Mouse (Mus musculus) C2C12 (cell line): ENCODE measurements around the gene Pqbp1. TPM values are rescaled to one million over a fixed set of nuclear protein-coding genes. Genes with fewer than 3 reads are reported as not detected.

ENCODE experiments used
- H3K27me3 ChIP-seq: one replicate; pipeline ENCODE4 v1.6.1; 2011; ENCODE audit not compliant: control insufficient read depth, insufficient read depth, insufficient read length
- H3K36me3 ChIP-seq: one replicate; pipeline ENCODE4 v1.6.1; 2011; ENCODE audit not compliant: control insufficient read depth, insufficient read depth
- H3K4me3 ChIP-seq: one replicate; pipeline ENCODE4 v1.5.1; 2011; ENCODE audit warnings: mild to moderate bottlenecking, control low read depth; ENCODE audit not compliant: poor library complexity, insufficient read depth, severe bottlenecking
- H3K79me2 ChIP-seq: one replicate; pipeline ENCODE4 v1.6.1; 2011; ENCODE audit not compliant: control insufficient read depth, insufficient read depth
- H3K79me3 ChIP-seq: one replicate; pipeline ENCODE4 v1.6.1; 2011; ENCODE audit warnings: low read depth, control low read depth
- H3ac ChIP-seq: one replicate; pipeline ENCODE3; 2011; ENCODE audit warnings: low read depth; ENCODE audit not compliant: control insufficient read depth, insufficient read length
- CEBPB ChIP-seq: IDR thresholded peaks from one replicate; pipeline ENCODE4 v1.6.1; 2011; ENCODE audit warnings: low read depth, mild to moderate bottlenecking, control low read depth, moderate library complexity
- CTCF ChIP-seq: IDR thresholded peaks from one replicate; pipeline ENCODE4 v1.5.1; 2011; ENCODE audit not compliant: control insufficient read depth, insufficient read depth, insufficient read length
- FOSL1 ChIP-seq: IDR thresholded peaks from one replicate; pipeline ENCODE4 v1.8.0; 2011; ENCODE audit warnings: mild to moderate bottlenecking, low read length; ENCODE audit not compliant: poor library complexity, insufficient read depth, severe bottlenecking
- MAX ChIP-seq: IDR thresholded peaks from one replicate; pipeline ENCODE4 v1.6.1; 2011; ENCODE audit warnings: mild to moderate bottlenecking, control low read depth
- MYOD1 ChIP-seq: IDR thresholded peaks from one replicate; pipeline ENCODE4 v1.6.1; 2011; ENCODE audit warnings: low read depth; ENCODE audit not compliant: control insufficient read depth, insufficient read length
- MYOG ChIP-seq: IDR thresholded peaks from one replicate; pipeline ENCODE4 v1.6.1; 2011; ENCODE audit not compliant: control insufficient read depth, insufficient read length; ENCODE audit errors: extremely low read depth
- USF1 ChIP-seq: IDR thresholded peaks from one replicate; pipeline ENCODE4 v1.6.1; 2011; ENCODE audit warnings: low read depth, mild to moderate bottlenecking, control low read depth, moderate library complexity
- polyA plus RNA-seq: library from polyadenylated mRNA; unstranded; fragments of >200 nt; fragmentation: generic; extraction: Trizol; gene quantifications from one replicate; pipeline ENCODE4 v1.2.1, GENCODE M21; 2012; ENCODE audit warnings: missing spikeins

Pqbp1 gene
- polyA plus RNA-seq, 1 experiment: 79.2 TPM

- no peak for TF ChIP-seq CEBPB
- TF ChIP-seq CTCF: no peak
- TF ChIP-seq USF1: no peak
- no peak for TF ChIP-seq MAX
- no peak for TF ChIP-seq FOSL1
- Histone ChIP-seq H3K36me3 (no peaks in the 10 kb centered on the region), H3ac (no peak overlapping the region), H3K27me3 (no peaks in the 10 kb centered on the region), H3K4me3 (no peak overlapping the region), H3K79me2 (peaks cover 7% of the 10 kb centered on the region), H3K79me3 (peaks cover 4% of the 10 kb centered on the region)
Observed at GRCm38 (mm10) chrX:7879819-7880218, 19.2 kb downstream of the Pqbp1 start.

DNA sequence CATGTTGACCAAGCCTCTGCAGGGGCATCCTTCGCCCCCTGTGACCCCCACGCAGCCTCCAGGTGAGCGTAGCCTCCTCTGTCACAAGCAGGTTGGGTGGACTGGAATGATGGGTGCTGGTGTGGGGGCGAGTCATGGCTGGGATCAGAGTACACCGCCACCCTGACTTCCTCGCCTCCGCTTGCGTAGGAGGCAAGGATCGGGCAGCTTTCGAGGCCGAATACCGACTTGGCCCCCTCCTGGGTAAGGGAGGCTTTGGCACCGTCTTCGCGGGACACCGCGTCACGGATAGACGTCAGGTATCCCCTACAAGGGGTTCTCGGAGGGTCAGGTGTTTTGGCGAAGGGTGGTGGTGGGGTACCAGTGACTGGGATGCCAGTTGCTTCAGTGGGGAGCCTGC, 20.6 kb downstream of the Pqbp1 start:
- no peaks in the 10 kb centered on the region for H3K79me3 ChIP-seq
- H3K36me3 ChIP-seq: no peaks in the 10 kb centered on the region
- H3K79me2 ChIP-seq: no peaks in the 10 kb centered on the region
- peak overlapping the region; percentile 74 for H3ac ChIP-seq
- no peaks in the 10 kb centered on the region for H3K27me3 ChIP-seq
- no peak for TF ChIP-seq MAX
- TF ChIP-seq USF1: no peak
- no peak for TF ChIP-seq CTCF
- no peak for TF ChIP-seq MYOD1
- TF ChIP-seq FOSL1: no peak
- no peak for TF ChIP-seq MYOG
- TF ChIP-seq CEBPB: no peak
- H3K4me3 ChIP-seq: peak overlapping the region; percentile 23

DNA sequence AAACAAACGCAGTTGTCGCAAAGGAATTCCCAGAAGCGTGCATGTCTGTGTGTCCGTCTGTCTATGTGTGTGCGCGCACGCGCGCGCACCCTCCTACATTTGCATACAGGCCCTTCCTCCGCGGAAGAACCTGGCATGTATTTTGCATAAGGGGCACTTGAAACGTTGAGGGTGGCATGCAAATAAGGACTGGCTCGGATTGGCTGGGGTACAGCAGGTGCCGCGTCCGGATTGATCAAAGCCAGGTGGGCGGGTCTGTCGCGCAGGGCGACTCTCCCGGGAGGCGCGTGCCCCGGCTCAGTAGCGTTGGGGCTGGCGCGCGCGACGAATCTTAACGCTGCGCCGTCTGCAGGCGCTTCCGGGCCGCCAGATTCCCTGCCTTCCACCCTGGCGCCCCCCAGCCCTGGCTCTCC, 21.1 kb downstream of the Pqbp1 start, which contains the start of gene Pim2:
Gene Pim2, plus strand, starts transcription at position 256 of the 413 bp plus-strand sequence.
- no peaks in the 10 kb centered on the region for H3K36me3 ChIP-seq
- no peaks in the 10 kb centered on the region for H3K79me3 ChIP-seq
- H3K27me3 ChIP-seq: no peaks in the 10 kb centered on the region
- no peak for TF ChIP-seq MYOD1
- no peak for TF ChIP-seq USF1
- TF ChIP-seq CEBPB: no peak
- TF ChIP-seq MYOG: no peak
- TF ChIP-seq FOSL1: no peak
- TF ChIP-seq CTCF: no peak
- TF ChIP-seq MAX: no peak
- H3K79me2 ChIP-seq: no peaks in the 10 kb centered on the region
- H3ac ChIP-seq: peak within 1 kb of the TSS; percentile 74
- H3K4me3 ChIP-seq: peak within 1 kb of the TSS; percentile 23

GRCm38 (mm10) chrX:7869826-7870225, 29.2 kb downstream of the Pqbp1 start:
- Histone ChIP-seq H3K79me3 (no peaks in the 10 kb centered on the region), H3K79me2 (peaks cover 8% of the 10 kb centered on the region), H3K4me3 (no peak overlapping the region), H3K27me3 (no peaks in the 10 kb centered on the region), H3ac (no peak overlapping the region), H3K36me3 (peaks cover 3% of the 10 kb centered on the region)
- TF ChIP-seq MYOG (no peak), FOSL1 (no peak), CEBPB (no peak), MAX (no peak), MYOD1 (no peak), USF1 (no peak), CTCF (no peak)

DNA sequence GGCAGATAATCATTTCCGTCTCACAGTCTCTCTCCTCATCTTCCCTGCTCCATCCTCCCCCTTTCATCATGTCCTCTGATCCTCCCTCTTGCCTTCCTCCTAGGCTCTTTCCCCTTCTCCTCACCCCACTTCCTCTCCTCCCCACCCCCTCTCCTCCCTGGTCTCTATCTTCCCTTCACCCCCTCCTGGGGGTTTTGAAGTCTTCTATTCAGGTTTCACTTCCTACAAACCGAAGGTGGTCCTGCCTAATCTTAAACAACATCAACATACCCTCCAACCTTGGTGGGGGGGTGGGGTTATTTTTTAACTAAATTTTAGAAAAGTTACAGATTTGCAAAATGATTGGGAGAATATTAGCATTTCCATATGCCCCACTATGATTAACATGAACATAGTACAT, 30.6 kb downstream of the Pqbp1 start:
- TF ChIP-seq MYOG (no peak), USF1 (no peak), MAX (no peak), FOSL1 (no peak), MYOD1 (no peak), CTCF (no peak), CEBPB (no peak)
- Histone ChIP-seq H3K36me3 (peaks cover 3% of the 10 kb centered on the region), H3K79me3 (peaks cover 4% of the 10 kb centered on the region), H3ac (no peak overlapping the region), H3K4me3 (no peak overlapping the region), H3K27me3 (no peaks in the 10 kb centered on the region), H3K79me2 (peaks cover 8% of the 10 kb centered on the region)

- Histone ChIP-seq H3K4me3 (no peak overlapping the region), H3K36me3 (no peaks in the 10 kb centered on the region), H3K27me3 (no peaks in the 10 kb centered on the region), H3K79me2 (peaks cover 8% of the 10 kb centered on the region), H3K79me3 (peaks cover 4% of the 10 kb centered on the region), H3ac (no peak overlapping the region)
- TF ChIP-seq FOSL1: no peak
- no peak for TF ChIP-seq USF1
- no peak for TF ChIP-seq CTCF
- TF ChIP-seq MYOD1: no peak
- TF ChIP-seq MAX: no peak
- TF ChIP-seq MYOG: no peak
- no peak for TF ChIP-seq CEBPB
Observed at GRCm38 (mm10) chrX:7867141-7867540, 31.9 kb downstream of the Pqbp1 start.
